Mouse (Mus musculus) layer of hippocampus, adult 2 months (tissue): ENCODE measurements around the gene Syk. TPM values are rescaled to one million over a fixed set of nuclear protein-coding genes. Genes with fewer than 3 reads are reported as not detected.

ENCODE experiments used
- DNase-seq, 2 experiments: peaks; one replicate each; pipeline ENCODE4 v3.0.0; 2022; ENCODE audit warnings: low spot score in 2 of 2
- H3K27ac ChIP-seq: fragments of 200-600 bp; 2 replicates; pipeline ENCODE4 v1.8.1; 2022
- H3K4me3 ChIP-seq: fragments of 200-600 bp; 2 replicates; pipeline ENCODE4 v1.8.1; 2022; ENCODE audit warnings: mild to moderate bottlenecking
- CTCF ChIP-seq: fragments of 200-600 bp; conservative IDR thresholded peaks from 2 replicates; pipeline ENCODE4 v1.8.1; 2022; ENCODE audit warnings: antibody characterized with exemption, mild to moderate bottlenecking, moderate library complexity
- total RNA-seq, 2 experiments: library from RNA; stranded (reverse); gene quantifications; 2 replicates each; pipeline ENCODE4 v1.2.3; 2021

Gene Syk
- total RNA-seq, 2 experiments from 2014 or later = 3.1 TPM

GRCm38 (mm10) chr13:52589043-52589442 lies 6.1 kb downstream of the Syk start:
- no peak for TF ChIP-seq CTCF
- H3K4me3 ChIP-seq = no peak overlapping the region
- no peak for DNase-seq
- H3K27ac ChIP-seq = no peak overlapping the region

GRCm38 (mm10) chr13:52591831-52592230 lies 8.9 kb downstream of the Syk start:
- Histone ChIP-seq H3K27ac (no peak overlapping the region), H3K4me3 (no peak overlapping the region)
- DNase-seq = no peak
- no peak for TF ChIP-seq CTCF

GRCm38 (mm10) chr13:52596692-52597091 lies 13.7 kb downstream of the Syk start:
- no peak overlapping the region for H3K4me3 ChIP-seq
- no peak for TF ChIP-seq CTCF
- no peak for DNase-seq

GRCm38 (mm10) chr13:52597092-52597678 lies 14.2 kb downstream of the Syk start:
- DNase-seq = no peak
- TF ChIP-seq CTCF = no peak
- Histone ChIP-seq H3K27ac (no peak overlapping the region), H3K4me3 (no peak overlapping the region)

More at GRCm38 (mm10) chr13:52596692-52597091, 13.7 kb downstream of the Syk start:
- no peak overlapping the region for H3K27ac ChIP-seq

- TF ChIP-seq CTCF = no peak
- DNase-seq = no peak
Measured at GRCm38 (mm10) chr13:52598233-52598632, 15.3 kb downstream of the Syk start.

GRCm38 (mm10) chr13:52600015-52600643 lies 17.2 kb downstream of the Syk start:
- Histone ChIP-seq H3K27ac (no peak overlapping the region), H3K4me3 (no peak overlapping the region)
- DNase-seq = no peak
- TF ChIP-seq CTCF = no peak

More at GRCm38 (mm10) chr13:52598233-52598632, 15.3 kb downstream of the Syk start:
- H3K27ac ChIP-seq = no peak overlapping the region
- no peak overlapping the region for H3K4me3 ChIP-seq

GRCm38 (mm10) chr13:52602752-52603151 lies 19.8 kb downstream of the Syk start:
- no peak overlapping the region for H3K27ac ChIP-seq
- DNase-seq = no peak
- no peak overlapping the region for H3K4me3 ChIP-seq
- no peak for TF ChIP-seq CTCF

- peak in 1 of 2 experiments; percentile 19 for DNase-seq
- TF ChIP-seq CTCF = no peak
- no peak overlapping the region for H3K27ac ChIP-seq
- no peak overlapping the region for H3K4me3 ChIP-seq
Measured at GRCm38 (mm10) chr13:52603704-52604349, 20.9 kb downstream of the Syk start.

GRCm38 (mm10) chr13:52605006-52605405 lies 22.0 kb downstream of the Syk start:
- TF ChIP-seq CTCF = no peak
- no peak for DNase-seq
- no peak overlapping the region for H3K4me3 ChIP-seq
- no peak overlapping the region for H3K27ac ChIP-seq

GRCm38 (mm10) chr13:52605911-52606310 lies 22.9 kb downstream of the Syk start:
- DNase-seq = no peak
- Histone ChIP-seq H3K27ac (no peak overlapping the region), H3K4me3 (no peak overlapping the region)
- TF ChIP-seq CTCF = no peak

- no peak for DNase-seq
- no peak overlapping the region for H3K27ac ChIP-seq
- TF ChIP-seq CTCF = no peak
- no peak overlapping the region for H3K4me3 ChIP-seq
Measured at GRCm38 (mm10) chr13:52606656-52607275, 23.8 kb downstream of the Syk start.

GRCm38 (mm10) chr13:52607964-52608363 lies 25.0 kb downstream of the Syk start:
- TF ChIP-seq CTCF = no peak
- Histone ChIP-seq H3K27ac (no peak overlapping the region), H3K4me3 (no peak overlapping the region)
- no peak for DNase-seq

GRCm38 (mm10) chr13:52610463-52610862 lies 27.5 kb downstream of the Syk start:
- Histone ChIP-seq H3K27ac (no peak overlapping the region), H3K4me3 (no peak overlapping the region)
- no peak for TF ChIP-seq CTCF
- DNase-seq = no peak
